Mouse (Mus musculus) cerebellum, adult 2 months (tissue): ENCODE data around the gene Zzz3. TPM values are rescaled to one million over a fixed set of nuclear protein-coding genes. Genes with fewer than 3 reads are reported as not detected.

Experiments
- DNase-seq, 2 experiments: peaks; one replicate each; pipeline ENCODE4 v3.0.0; 2021
- H3K27ac ChIP-seq: fragments of 200-500 bp; 2 replicates; pipeline ENCODE4 v1.5.1; 2012; ENCODE audit warnings: low read length, control low read depth, inconsistent platforms; ENCODE audit not compliant: insufficient read depth
- H3K27me3 ChIP-seq: fragments of 200-500 bp; 2 replicates; pipeline ENCODE4 v1.6.1; 2012; ENCODE audit warnings: inconsistent platforms, mild to moderate bottlenecking, low read length, moderate library complexity; ENCODE audit not compliant: control insufficient read depth, insufficient read depth
- H3K4me1 ChIP-seq: fragments of 200-500 bp; 2 replicates; pipeline ENCODE4 v1.6.1; 2011; ENCODE audit warnings: low read length; ENCODE audit not compliant: control insufficient read depth, insufficient read depth
- H3K4me3 ChIP-seq: fragments of 200-500 bp; replicated peaks from 2 replicates; pipeline ENCODE3; 2011; ENCODE audit warnings: mild to moderate bottlenecking, low read depth, low read length, control low read depth; ENCODE audit not compliant: insufficient read depth
- CTCF ChIP-seq: fragments of 200-500 bp; IDR thresholded peaks from 2 replicates; pipeline ENCODE4 v1.5.1; 2011; ENCODE audit warnings: low read depth, mild to moderate bottlenecking, control low read depth, low read length, moderate library complexity, borderline replicate concordance; ENCODE audit not compliant: insufficient read depth
- POLR2A ChIP-seq: fragments of 200-500 bp; IDR thresholded peaks from 2 replicates; pipeline ENCODE4 v1.6.1; 2011; ENCODE audit warnings: low read length, control low read depth, borderline replicate concordance; ENCODE audit not compliant: insufficient read depth
- WGBS: fragments of 180-500 bp; shearing (Covaris S2); methylation state at CpG from one replicate; pipeline ENCODE4 v1.1.7; 2018; 5-methylcytosine and 5-hydroxymethylcytosine counted together
- polyA plus RNA-seq: library from polyadenylated mRNA; depleted of rRNA; stranded (reverse); fragments of >200 nt; gene quantifications from 2 replicates; pipeline ENCODE4 v1.2.3, GENCODE M21; 2012

Gene Zzz3
- polyA plus RNA-seq, 1 experiment, result 25.2 TPM

GRCm38 (mm10) chr3:152493813-152494212 lies 98.5 kb downstream of the Zzz3 start:
- no peak for DNase-seq
- H3K4me1 ChIP-seq, result peaks cover 4% of the 10 kb centered on the region; the same call in 1 of the 2 replicates
- no peaks in the 10 kb centered on the region for H3K27me3 ChIP-seq
- no peak overlapping the region for H3K27ac ChIP-seq
- TF ChIP-seq CTCF (no peak), POLR2A (no peak)
- H3K4me3 ChIP-seq, result no peak overlapping the region
- WGBS, result 92% methylated on average over 2 of the region's 2 CpGs

- no peak overlapping the region for H3K27ac ChIP-seq
- TF ChIP-seq POLR2A, result no peak
- TF ChIP-seq CTCF, result no peak
- WGBS, result 31% methylated on average over 12 of the region's 12 CpGs
Observed at GRCm38 (mm10) chr3:152494667-152495360, 99.5 kb downstream of the Zzz3 start.

GRCm38 (mm10) chr3:152495415-152495898 lies 100.2 kb downstream of the Zzz3 start:
- Histone ChIP-seq H3K4me1 (no peaks in the 10 kb centered on the region), H3K4me3 (no peak overlapping the region), H3K27ac (no peak overlapping the region), H3K27me3 (no peaks in the 10 kb centered on the region)
- 56% methylated on average over 8 of the region's 8 CpGs for WGBS
- DNase-seq, result no peak
- TF ChIP-seq POLR2A (no peak), CTCF (no peak)

More at GRCm38 (mm10) chr3:152494667-152495360, 99.5 kb downstream of the Zzz3 start:
- Histone ChIP-seq H3K27me3 (no peaks in the 10 kb centered on the region), H3K4me3 (no peak overlapping the region), H3K4me1 (peaks cover 3% of the 10 kb centered on the region; the same call in 1 of the 2 replicates)
- DNase-seq, result no peak

GRCm38 (mm10) chr3:152497084-152497483 lies 101.8 kb downstream of the Zzz3 start:
- H3K4me1 ChIP-seq, result no peaks in the 10 kb centered on the region
- DNase-seq, result no peak
- 60% methylated on average over 7 of the region's 7 CpGs for WGBS
- no peaks in the 10 kb centered on the region for H3K27me3 ChIP-seq
- no peak overlapping the region for H3K4me3 ChIP-seq
- TF ChIP-seq POLR2A (no peak), CTCF (no peak)
- H3K27ac ChIP-seq, result no peak overlapping the region

- no peaks in the 10 kb centered on the region for H3K4me1 ChIP-seq
- TF ChIP-seq CTCF (no peak), POLR2A (no peak)
- WGBS, result 82% methylated on average over 2 of the region's 2 CpGs
- DNase-seq, result no peak
- no peaks in the 10 kb centered on the region for H3K27me3 ChIP-seq
- no peak overlapping the region for H3K27ac ChIP-seq
- no peak overlapping the region for H3K4me3 ChIP-seq
Observed at GRCm38 (mm10) chr3:152497842-152498241, 102.6 kb downstream of the Zzz3 start.

GRCm38 (mm10) chr3:152498968-152499696 lies 103.9 kb downstream of the Zzz3 start:
- Histone ChIP-seq H3K27ac (no peak overlapping the region), H3K4me1 (no peaks in the 10 kb centered on the region), H3K27me3 (no peaks in the 10 kb centered on the region), H3K4me3 (no peak overlapping the region)
- 90% methylated on average over 2 of the region's 2 CpGs for WGBS
- TF ChIP-seq POLR2A (no peak), CTCF (no peak)
- no peak for DNase-seq

GRCm38 (mm10) chr3:152507900-152508299 lies 112.6 kb downstream of the Zzz3 start:
- DNase-seq, result no peak
- Histone ChIP-seq H3K27ac (no peak overlapping the region), H3K4me3 (no peak overlapping the region), H3K27me3 (no peaks in the 10 kb centered on the region; the same call in 1 of the 2 replicates), H3K4me1 (no peaks in the 10 kb centered on the region; the same call in 1 of the 2 replicates)
- TF ChIP-seq POLR2A (no peak), CTCF (no peak)
- 37% methylated on average over 8 of the region's 8 CpGs for WGBS
